Mouse (Mus musculus) embryonic facial prominence, embryonic 12.5 days (tissue): ENCODE data around the gene Nln. TPM values are rescaled to one million over a fixed set of nuclear protein-coding genes. Genes with fewer than 3 reads are reported as not detected.
A peak's percentile ranks its signal among the peaks of the same experiment; 100 is the strongest.

Source experiments
- ATAC-seq: fragments of 200-750 bp; cut with Nextera tagmentation; 2 replicates; pipeline ENCODE4 v1.8.0; 2017; ENCODE audit not compliant: insufficient number of reproducible peaks, insufficient read depth, low FRiP score, low TSS enrichment
- H3K27ac ChIP-seq: fragments of 300-500 bp; sonication (generic); 2 replicates; pipeline ENCODE4 v1.5.1; 2016; ENCODE audit warnings: mild to moderate bottlenecking
- H3K27me3 ChIP-seq: fragments of 300-500 bp; sonication (generic); 2 replicates; pipeline ENCODE4 v1.6.1; 2016; ENCODE audit warnings: mild to moderate bottlenecking, moderate library complexity
- H3K36me3 ChIP-seq: fragments of 300-500 bp; sonication (generic); 2 replicates; pipeline ENCODE4 v1.6.1; 2016; ENCODE audit warnings: mild to moderate bottlenecking
- H3K4me1 ChIP-seq: fragments of 300-500 bp; sonication (generic); 2 replicates; pipeline ENCODE4 v1.6.1; 2016
- H3K4me2 ChIP-seq: fragments of 300-500 bp; sonication (generic); replicated peaks from 2 replicates; pipeline ENCODE4 v1.6.1; 2016; ENCODE audit warnings: mild to moderate bottlenecking, moderate library complexity
- H3K4me3 ChIP-seq: fragments of 300-500 bp; sonication (generic); 2 replicates; pipeline ENCODE4 v1.5.1; 2016; ENCODE audit warnings: mild to moderate bottlenecking
- H3K9ac ChIP-seq: fragments of 300-500 bp; sonication (generic); 2 replicates; pipeline ENCODE4 v1.6.1; 2016; ENCODE audit warnings: mild to moderate bottlenecking, moderate library complexity
- H3K9me3 ChIP-seq: fragments of 300-500 bp; sonication (generic); 2 replicates; pipeline ENCODE4 v1.6.1; 2016; ENCODE audit warnings: mild to moderate bottlenecking, moderate library complexity
- WGBS: fragments of 180-500 bp; shearing (Covaris S2); methylation state at CpG from one replicate; pipeline ENCODE4 v1.1.7; 2016; 5-methylcytosine and 5-hydroxymethylcytosine counted together
- polyA plus RNA-seq: library from polyadenylated mRNA; unstranded; fragments of >200 nt; fragmentation: Nextera tagmentation; extraction: Ambion mirVana; gene quantifications from 2 replicates; pipeline ENCODE4 v1.2.1, GENCODE M21; 2016

Gene Nln
- polyA plus RNA-seq = 16.8 and 18.6 TPM in 2 replicates

DNA sequence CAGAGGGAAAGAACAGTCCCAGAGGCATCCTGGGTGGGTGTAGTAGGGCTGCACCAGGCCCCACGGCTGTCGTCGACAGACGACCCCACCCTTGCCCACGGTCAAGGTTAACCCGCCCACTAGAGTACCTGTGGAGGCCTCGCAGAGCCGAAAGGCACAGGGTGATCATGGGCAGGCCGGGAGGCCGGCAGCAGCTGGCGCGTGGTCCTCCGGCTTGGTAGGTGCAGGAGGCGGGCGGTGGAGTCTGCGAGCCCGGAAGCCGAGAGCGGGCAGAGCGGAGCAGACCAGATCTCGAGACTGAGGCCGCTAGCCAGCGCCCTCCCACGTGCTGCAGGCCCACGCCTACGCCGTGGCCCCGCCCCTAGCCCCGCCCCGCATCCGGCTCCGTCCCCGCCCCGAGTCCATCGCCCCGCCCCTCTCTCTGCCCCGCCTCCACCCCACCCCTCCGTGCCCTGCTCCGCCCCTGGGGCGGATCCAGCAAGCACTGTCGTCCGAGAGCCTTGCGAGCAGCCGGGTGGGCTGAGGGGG, at the start of gene Nln, which contains the start of gene Sgtb:
TSS of gene Nln (minus strand) at position 327 of the 528 bp plus-strand sequence.
TSS of gene Sgtb (plus strand) at position 454 of the 528 bp plus-strand sequence.
- Histone ChIP-seq H3K9me3 (no peaks in the 10 kb centered on the region), H3K4me3 (peak within 1 kb of the TSS; percentile 80), H3K36me3 (0 out of 2 replicates have a peak, but pooled peaks cover 3% of the 10 kb centered on the region), H3K4me2 (peak within 1 kb of the TSS; percentile 89), H3K27me3 (no peaks in the 10 kb centered on the region), H3K4me1 (0 out of 2 replicates have a peak, but pooled peaks cover 10% of the 10 kb centered on the region), H3K27ac (no peak within 1 kb of the TSS), H3K9ac (peak within 1 kb of the TSS; percentile 73)
- WGBS = under 1% methylated on average over 24 of the region's 44 CpGs
- ATAC-seq = peak; percentile 97

GRCm38 (mm10) chr13:104155686-104156085, 46.3 kb upstream of the Nln start:
- H3K27ac ChIP-seq = no peak overlapping the region
- WGBS = 55% methylated on average over 1 of the region's 1 CpGs
- no peak for ATAC-seq
- no peaks in the 10 kb centered on the region for H3K4me1 ChIP-seq
- H3K27me3 ChIP-seq = no peaks in the 10 kb centered on the region
- no peak overlapping the region for H3K4me3 ChIP-seq
- no peak overlapping the region for H3K9ac ChIP-seq
- no peak overlapping the region for H3K4me2 ChIP-seq
- peaks cover 34% of the 10 kb centered on the region for H3K36me3 ChIP-seq
- no peaks in the 10 kb centered on the region for H3K9me3 ChIP-seq

DNA sequence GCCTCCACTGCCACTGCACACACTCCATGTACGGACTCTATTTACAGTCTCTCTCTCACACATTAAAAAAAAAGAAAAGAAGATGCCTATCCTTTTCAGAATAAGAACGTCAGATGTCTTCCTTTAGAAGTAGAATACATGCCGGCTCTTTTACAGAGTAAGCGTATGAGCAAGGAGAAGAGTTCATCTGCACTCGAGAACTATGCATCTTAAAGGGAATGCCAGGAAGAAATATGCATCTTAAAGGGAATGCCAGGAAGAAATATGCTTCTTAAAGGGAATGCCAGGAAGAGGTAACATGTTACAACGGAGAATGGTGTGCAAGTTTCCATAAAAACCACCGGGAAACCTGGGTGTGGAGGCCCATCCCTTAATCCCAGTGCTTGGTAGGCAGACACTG, 45.7 kb upstream of the Nln start:
- Histone ChIP-seq H3K9me3 (no peaks in the 10 kb centered on the region), H3K27me3 (no peaks in the 10 kb centered on the region), H3K9ac (no peak overlapping the region), H3K4me3 (no peak overlapping the region), H3K27ac (no peak overlapping the region), H3K4me2 (no peak overlapping the region), H3K36me3 (peaks cover 29% of the 10 kb centered on the region), H3K4me1 (no peaks in the 10 kb centered on the region)
- 87% methylated on average over 7 of the region's 7 CpGs for WGBS
- no peak for ATAC-seq

GRCm38 (mm10) chr13:104154180-104154579, 44.8 kb upstream of the Nln start:
- H3K36me3 ChIP-seq = peaks cover 27% of the 10 kb centered on the region
- WGBS = 95% methylated on average over 5 of the region's 5 CpGs
- no peak for ATAC-seq
- H3K4me3 ChIP-seq = no peak overlapping the region
- no peak overlapping the region for H3K27ac ChIP-seq
- H3K27me3 ChIP-seq = no peaks in the 10 kb centered on the region
- no peaks in the 10 kb centered on the region for H3K9me3 ChIP-seq
- no peak overlapping the region for H3K9ac ChIP-seq
- no peak overlapping the region for H3K4me2 ChIP-seq
- no peaks in the 10 kb centered on the region for H3K4me1 ChIP-seq

DNA sequence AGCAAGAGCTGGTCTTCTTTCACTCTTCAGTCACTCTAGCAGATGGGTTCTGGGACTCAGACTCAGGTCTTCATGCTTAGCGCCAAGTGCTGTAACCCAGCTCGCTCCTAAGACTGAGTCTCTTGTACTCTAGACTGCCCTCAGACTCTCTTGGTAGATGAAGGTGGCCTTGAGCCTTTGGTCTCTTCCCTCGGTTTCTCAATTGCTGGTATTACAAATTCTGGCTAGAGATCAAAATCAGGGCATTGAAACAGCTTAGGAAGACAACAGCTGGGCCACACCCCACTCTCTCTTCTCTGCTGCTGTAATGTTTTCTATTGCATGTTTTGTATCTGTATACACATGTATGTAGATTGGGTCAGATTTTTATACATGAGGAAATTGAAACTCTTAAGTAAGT, 36.2 kb upstream of the Nln start:
- Histone ChIP-seq H3K9me3 (no peaks in the 10 kb centered on the region), H3K27me3 (no peaks in the 10 kb centered on the region), H3K4me2 (no peak overlapping the region), H3K4me3 (no peak overlapping the region), H3K4me1 (no peaks in the 10 kb centered on the region), H3K27ac (no peak overlapping the region), H3K9ac (no peak overlapping the region), H3K36me3 (peaks cover 73% of the 10 kb centered on the region)
- no peak for ATAC-seq
- 95% methylated on average over 3 of the region's 3 CpGs for WGBS

DNA sequence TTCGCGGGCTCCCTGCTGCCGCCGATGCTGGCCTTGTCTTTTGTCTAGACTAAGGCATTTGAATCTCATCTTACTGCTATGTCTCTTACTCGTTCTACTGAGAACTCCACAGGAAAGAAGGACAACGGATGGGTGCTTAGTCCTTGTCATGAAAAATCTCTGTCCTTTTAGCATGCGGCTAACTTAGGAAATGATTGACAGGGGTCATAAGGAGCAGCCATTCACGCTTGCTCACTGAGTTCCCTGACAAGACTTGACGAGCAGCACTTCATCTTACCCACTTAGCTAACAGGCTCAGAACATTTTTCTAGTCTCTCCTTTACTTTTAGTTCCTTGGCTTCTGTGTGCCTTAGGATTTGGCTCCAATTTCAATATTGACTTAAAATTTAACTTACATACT, 35.5 kb upstream of the Nln start:
- no peak for ATAC-seq
- Histone ChIP-seq H3K36me3 (peaks cover 73% of the 10 kb centered on the region), H3K4me3 (no peak overlapping the region), H3K27ac (no peak overlapping the region), H3K9me3 (no peaks in the 10 kb centered on the region), H3K4me1 (no peaks in the 10 kb centered on the region), H3K9ac (no peak overlapping the region), H3K27me3 (no peaks in the 10 kb centered on the region), H3K4me2 (no peak overlapping the region)
- WGBS = 77% methylated on average over 9 of the region's 9 CpGs

- peaks cover 44% of the 10 kb centered on the region for H3K36me3 ChIP-seq
- H3K4me3 ChIP-seq = no peak overlapping the region
- H3K4me2 ChIP-seq = no peak overlapping the region
- no peak overlapping the region for H3K27ac ChIP-seq
- H3K27me3 ChIP-seq = no peaks in the 10 kb centered on the region
- H3K4me1 ChIP-seq = no peaks in the 10 kb centered on the region
- 44% methylated on average over 13 of the region's 13 CpGs for WGBS
- no peaks in the 10 kb centered on the region for H3K9me3 ChIP-seq
- no peak for ATAC-seq
- no peak overlapping the region for H3K9ac ChIP-seq
Measured at GRCm38 (mm10) chr13:104139369-104140209, 30.2 kb upstream of the Nln start.

GRCm38 (mm10) chr13:104134510-104135085, 25.2 kb upstream of the Nln start:
- no peaks in the 10 kb centered on the region for H3K27me3 ChIP-seq
- H3K4me3 ChIP-seq = no peak overlapping the region
- no peak overlapping the region for H3K27ac ChIP-seq
- no peaks in the 10 kb centered on the region for H3K9me3 ChIP-seq
- no peak overlapping the region for H3K4me2 ChIP-seq
- no peak overlapping the region for H3K9ac ChIP-seq
- WGBS = 85% methylated on average over 4 of the region's 4 CpGs
- H3K36me3 ChIP-seq = peaks cover 28% of the 10 kb centered on the region
- H3K4me1 ChIP-seq = no peaks in the 10 kb centered on the region
- ATAC-seq = no peak

- H3K9me3 ChIP-seq = no peaks in the 10 kb centered on the region
- no peak overlapping the region for H3K27ac ChIP-seq
- H3K4me1 ChIP-seq = no peaks in the 10 kb centered on the region
- H3K36me3 ChIP-seq = peaks cover 21% of the 10 kb centered on the region
- H3K4me2 ChIP-seq = no peak overlapping the region
- WGBS = 79% methylated on average over 2 of the region's 2 CpGs
- H3K27me3 ChIP-seq = no peaks in the 10 kb centered on the region
- no peak overlapping the region for H3K4me3 ChIP-seq
- ATAC-seq = no peak
- H3K9ac ChIP-seq = no peak overlapping the region
Measured at GRCm38 (mm10) chr13:104132561-104132960, 23.1 kb upstream of the Nln start.

DNA sequence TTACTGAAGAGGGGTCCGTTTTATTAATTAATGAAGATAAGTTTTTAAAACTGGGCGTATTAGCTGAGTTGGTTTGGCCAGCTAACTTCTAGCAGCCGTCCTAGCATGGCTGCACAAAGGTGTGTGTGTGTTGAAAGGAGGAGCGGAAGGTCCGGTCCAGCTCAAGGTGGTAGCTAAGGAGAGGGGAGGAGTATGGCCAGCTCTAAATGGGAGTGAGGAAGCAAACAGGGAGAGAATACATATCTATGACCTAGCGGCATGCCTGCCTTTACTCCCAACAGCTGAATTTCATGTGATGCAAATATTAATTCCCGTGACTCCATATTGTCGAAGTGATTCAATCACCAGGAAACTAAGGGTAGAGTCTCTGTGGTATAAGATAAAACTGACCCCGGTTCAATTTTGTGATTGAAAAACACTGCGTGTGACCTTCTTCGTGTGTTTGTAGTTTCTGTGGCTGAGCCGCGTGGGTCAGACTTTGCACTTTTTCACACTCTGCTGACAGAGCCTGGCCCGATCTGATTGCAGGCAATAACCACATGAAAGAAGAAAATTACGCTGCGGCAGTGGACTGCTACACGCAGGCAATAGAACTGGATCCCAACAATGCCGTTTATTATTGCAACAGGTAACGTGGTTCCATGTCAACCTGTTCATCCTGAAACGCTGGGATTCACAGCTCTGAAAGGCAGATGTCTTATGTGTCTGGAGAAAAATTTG, 14.4 kb upstream of the Nln start:
- Histone ChIP-seq H3K27ac (no peak overlapping the region), H3K4me3 (no peak overlapping the region), H3K4me1 (no peaks in the 10 kb centered on the region), H3K9ac (no peak overlapping the region), H3K36me3 (peaks cover 9% of the 10 kb centered on the region; the same call in 1 of the 2 replicates), H3K4me2 (no peak overlapping the region), H3K27me3 (no peaks in the 10 kb centered on the region), H3K9me3 (no peaks in the 10 kb centered on the region)
- WGBS = 88% methylated on average over 20 of the region's 20 CpGs
- no peak for ATAC-seq

GRCm38 (mm10) chr13:104122078-104122840, 12.8 kb upstream of the Nln start:
- no peaks in the 10 kb centered on the region for H3K9me3 ChIP-seq
- WGBS = 62% methylated on average over 17 of the region's 17 CpGs
- no peak overlapping the region for H3K4me3 ChIP-seq
- ATAC-seq = no peak
- H3K9ac ChIP-seq = no peak overlapping the region
- no peak overlapping the region for H3K4me2 ChIP-seq
- H3K4me1 ChIP-seq = no peaks in the 10 kb centered on the region
- H3K36me3 ChIP-seq = peaks cover 9% of the 10 kb centered on the region; the same call in 1 of the 2 replicates
- H3K27me3 ChIP-seq = no peaks in the 10 kb centered on the region
- no peak overlapping the region for H3K27ac ChIP-seq
